Mouse (Mus musculus) lung, embryonic 14.5 days (tissue): ENCODE results near the gene Ndufaf4. TPM values are rescaled to one million over a fixed set of nuclear protein-coding genes. Genes with fewer than 3 reads are reported as not detected.
"Not testable (repeated sequence)": the region's sequence is repeated elsewhere in the genome, so short reads cannot be mapped to it uniquely, and the experiment has no call there.

Experiments
- ATAC-seq: fragments of 200-750 bp; cut with Nextera tagmentation; 2 replicates; pipeline ENCODE4 v1.8.0; 2017; ENCODE audit warnings: mild to moderate bottlenecking, moderate TSS enrichment, moderate library complexity; ENCODE audit not compliant: insufficient read depth
- DNase-seq: peaks from one replicate; pipeline ENCODE4 v3.0.0-alpha.2; 2015
- H3K27ac ChIP-seq: fragments of 300-500 bp; sonication (generic); 2 replicates; pipeline ENCODE4 v1.5.1; 2014; ENCODE audit warnings: low read depth, mild to moderate bottlenecking, moderate library complexity
- H3K27me3 ChIP-seq: fragments of 300-500 bp; sonication (generic); 2 replicates; pipeline ENCODE4 v1.6.1; 2014; ENCODE audit warnings: low read length, control low read depth; ENCODE audit not compliant: insufficient read depth
- H3K36me3 ChIP-seq: fragments of 300-500 bp; sonication (generic); 2 replicates; pipeline ENCODE4 v1.6.1; 2014; ENCODE audit warnings: control low read depth; ENCODE audit not compliant: insufficient read depth
- H3K4me1 ChIP-seq: fragments of 300-500 bp; sonication (generic); 2 replicates; pipeline ENCODE4 v1.6.1; 2014; ENCODE audit warnings: antibody characterized with exemption, control low read depth; ENCODE audit not compliant: insufficient read depth
- H3K4me2 ChIP-seq: fragments of 300-500 bp; sonication (generic); 2 replicates; pipeline ENCODE4 v1.6.1; 2014; ENCODE audit warnings: mild to moderate bottlenecking
- H3K4me3 ChIP-seq: fragments of 300-500 bp; sonication (generic); 2 replicates; pipeline ENCODE4 v1.5.1; 2014; ENCODE audit warnings: low read depth, low read length
- H3K9ac ChIP-seq: fragments of 300-500 bp; sonication (generic); 2 replicates; pipeline ENCODE4 v1.6.1; 2014
- H3K9me3 ChIP-seq: fragments of 300-500 bp; sonication (generic); 2 replicates; pipeline ENCODE4 v1.6.1; 2016; ENCODE audit warnings: low read depth, low read length, control low read depth
- CTCF ChIP-seq: IDR thresholded peaks from 2 replicates; pipeline ENCODE4 v1.5.1; 2016; ENCODE audit warnings: antibody characterized with exemption, low read depth
- WGBS: fragments of 180-500 bp; shearing (Covaris S2); extraction: QIAGEN DNeasy Blood & Tissue Kit; methylation state at CpG from one replicate; pipeline ENCODE4 v1.1.7; 2014; 5-methylcytosine and 5-hydroxymethylcytosine counted together
- polyA plus RNA-seq: library from polyadenylated mRNA; unstranded; fragments of >200 nt; fragmentation: Nextera tagmentation; extraction: Ambion mirVana; gene quantifications from 2 replicates; pipeline ENCODE4 v1.2.1, GENCODE M21; 2014

Ndufaf4 gene
- polyA plus RNA-seq, result 51.7 and 54.0 TPM in 2 replicates

DNA sequence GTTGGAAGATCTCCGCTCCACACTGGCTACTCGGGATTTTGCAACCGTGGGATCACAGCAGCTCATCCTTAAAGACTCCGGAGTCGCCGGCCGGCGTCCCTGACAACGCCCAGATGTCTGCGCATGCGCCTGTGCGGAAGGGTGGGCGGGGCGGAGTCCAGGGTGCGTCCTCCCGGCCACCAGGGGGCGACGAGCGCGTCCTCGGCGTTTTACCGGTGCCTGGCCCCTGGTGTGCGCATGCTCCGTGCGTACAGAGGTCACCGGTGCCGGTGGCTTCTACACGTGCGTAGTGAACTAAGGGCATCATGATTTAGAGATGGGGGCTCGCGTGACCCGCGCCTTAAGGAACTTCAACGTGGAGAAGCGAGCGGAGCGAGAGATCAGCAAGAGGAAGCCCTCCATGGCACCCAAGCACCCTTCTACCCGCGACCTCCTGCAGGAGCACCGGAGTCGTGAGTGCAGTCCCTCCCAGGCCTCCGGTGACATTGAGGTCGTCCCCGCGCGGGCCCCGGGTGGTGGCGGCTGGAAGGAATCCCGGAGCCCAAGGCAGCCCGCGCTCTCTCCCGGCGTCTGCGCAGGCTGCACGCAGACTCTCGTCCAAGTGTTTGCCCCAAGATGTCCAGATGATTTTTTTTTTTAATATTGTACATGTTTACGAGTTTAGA, at the start of gene Ndufaf4:
Gene Ndufaf4, plus strand, starts transcription at position 233 of the 665 bp plus-strand sequence.
- H3K27me3 ChIP-seq, result no peaks in the 10 kb centered on the region
- H3K4me1 ChIP-seq, result peaks cover 5% of the 10 kb centered on the region
- H3K36me3 ChIP-seq, result peaks cover 23% of the 10 kb centered on the region
- peak; percentile 96 for DNase-seq
- H3K4me2 ChIP-seq, result peak within 1 kb of the TSS; percentile 63
- peak within 1 kb of the TSS; percentile 83 for H3K4me3 ChIP-seq
- peak; percentile 98 for ATAC-seq
- H3K9me3 ChIP-seq, result no peaks in the 10 kb centered on the region
- no peak within 1 kb of the TSS for H3K27ac ChIP-seq
- WGBS, result under 1% methylated on average over 58 of the region's 58 CpGs
- peak within 1 kb of the TSS; percentile 81 for H3K9ac ChIP-seq
- TF ChIP-seq CTCF, result peak; percentile 96

DNA sequence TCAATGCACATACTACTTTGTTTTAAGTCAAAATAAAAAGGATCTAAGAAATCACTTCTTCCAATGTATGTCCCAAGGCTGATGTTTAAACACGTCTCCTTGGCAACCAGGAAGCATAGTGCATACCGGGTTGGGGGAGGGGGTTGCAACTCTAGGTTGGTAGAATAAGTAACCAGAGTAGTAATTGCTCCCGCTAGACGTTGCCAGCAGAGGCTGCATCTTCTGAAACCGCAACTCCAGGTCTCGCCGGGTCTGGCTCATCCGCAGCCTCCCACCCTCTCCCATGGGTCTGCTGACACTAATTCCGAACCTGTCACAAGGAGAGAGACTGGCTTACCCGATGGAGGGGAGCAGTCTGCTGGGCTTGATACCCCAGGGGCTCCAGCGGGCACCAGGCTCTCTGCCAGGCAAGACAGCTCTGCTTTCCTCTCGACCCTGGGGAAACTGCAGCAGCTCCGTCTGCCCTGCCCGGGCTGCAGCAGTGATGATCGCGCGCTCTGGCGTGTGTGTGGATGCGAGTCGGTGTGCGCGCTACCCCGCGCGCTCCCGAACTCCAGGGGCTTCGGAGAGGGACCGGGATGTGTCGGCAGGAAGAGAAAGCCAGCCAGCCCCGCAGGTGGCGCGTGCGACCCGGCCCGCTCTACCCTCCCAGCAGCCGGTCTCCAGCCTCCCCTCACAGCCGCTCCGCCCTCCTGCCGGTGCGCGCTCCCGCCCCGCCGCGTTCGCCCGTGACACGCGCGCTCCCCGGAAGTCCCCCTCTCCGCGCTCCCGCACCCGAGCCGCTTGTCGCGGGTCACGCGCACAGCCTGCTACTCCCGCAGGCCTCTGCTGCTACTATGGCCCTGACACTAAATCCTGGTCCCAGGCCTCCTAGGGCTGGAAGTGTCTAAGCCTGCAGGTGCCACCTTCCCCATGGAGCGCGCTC, 47.2 kb upstream of the Ndufaf4 start, which contains the start of gene Klhl32:
Gene Klhl32, minus strand, starts transcription at position 724 of the 925 bp plus-strand sequence.
- no peaks in the 10 kb centered on the region for H3K36me3 ChIP-seq
- H3K27me3 ChIP-seq, result no peaks in the 10 kb centered on the region
- peak within 1 kb of the TSS; percentile 86 for H3K4me2 ChIP-seq
- TF ChIP-seq CTCF, result no peak
- peak within 1 kb of the TSS; percentile 34; the same call in 1 of the 2 replicates for H3K27ac ChIP-seq
- ATAC-seq, result peak; percentile 94
- no peaks in the 10 kb centered on the region for H3K4me1 ChIP-seq
- 1% methylated on average over 57 of the region's 63 CpGs for WGBS
- no peaks in the 10 kb centered on the region for H3K9me3 ChIP-seq
- peak; percentile 78 for DNase-seq
- H3K9ac ChIP-seq, result peak within 1 kb of the TSS; percentile 53
- peak within 1 kb of the TSS; percentile 63 for H3K4me3 ChIP-seq

DNA sequence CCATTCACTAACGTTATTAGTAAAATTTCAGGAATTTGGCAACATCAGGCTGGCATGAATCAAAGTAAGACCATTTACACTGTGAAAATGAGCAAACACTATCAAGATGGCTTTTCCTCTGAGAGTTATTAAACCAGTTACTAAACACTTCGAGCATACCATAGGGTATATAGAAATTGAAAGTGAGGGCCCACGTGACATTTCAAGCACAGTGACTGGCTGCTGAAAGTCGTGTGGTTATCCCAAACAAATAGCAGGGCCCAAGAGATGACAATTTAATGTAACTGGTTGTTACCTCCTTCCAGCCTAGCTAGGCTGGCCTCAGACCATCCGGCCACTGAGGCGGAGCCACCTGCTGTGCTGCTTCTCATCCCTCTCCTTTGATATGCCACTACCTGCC, 32.2 kb upstream of the Ndufaf4 start:
- Histone ChIP-seq H3K36me3 (no peaks in the 10 kb centered on the region), H3K9ac (no peak overlapping the region), H3K9me3 (no peaks in the 10 kb centered on the region), H3K4me2 (no peak overlapping the region), H3K27ac (no peak overlapping the region), H3K4me3 (no peak overlapping the region), H3K4me1 (no peaks in the 10 kb centered on the region), H3K27me3 (no peaks in the 10 kb centered on the region)
- TF ChIP-seq CTCF, result no peak
- DNase-seq (no peak), ATAC-seq (no peak)
- 35% methylated on average over 6 of the region's 6 CpGs for WGBS

DNA sequence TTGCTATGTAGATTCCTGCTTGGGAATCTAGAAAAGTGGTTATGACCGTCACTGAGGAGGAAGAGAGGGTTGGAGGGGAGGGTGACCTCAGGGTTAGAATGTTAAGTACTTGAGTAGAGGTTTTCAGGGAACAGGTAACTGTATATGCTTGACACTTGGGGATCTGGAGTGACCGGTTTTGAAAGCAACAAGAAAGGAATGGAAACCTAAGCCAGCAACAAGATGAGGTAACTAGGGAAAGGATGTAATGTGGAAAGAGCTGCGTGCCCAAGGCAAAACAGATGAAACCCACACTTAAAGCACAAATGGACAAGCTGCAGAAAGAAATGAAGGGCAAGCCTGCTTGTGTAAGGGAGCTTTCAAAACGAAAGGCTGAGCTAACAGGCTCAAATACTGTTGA, 28.7 kb upstream of the Ndufaf4 start:
- no peaks in the 10 kb centered on the region for H3K9me3 ChIP-seq
- DNase-seq, result peak; percentile 19

DNA sequence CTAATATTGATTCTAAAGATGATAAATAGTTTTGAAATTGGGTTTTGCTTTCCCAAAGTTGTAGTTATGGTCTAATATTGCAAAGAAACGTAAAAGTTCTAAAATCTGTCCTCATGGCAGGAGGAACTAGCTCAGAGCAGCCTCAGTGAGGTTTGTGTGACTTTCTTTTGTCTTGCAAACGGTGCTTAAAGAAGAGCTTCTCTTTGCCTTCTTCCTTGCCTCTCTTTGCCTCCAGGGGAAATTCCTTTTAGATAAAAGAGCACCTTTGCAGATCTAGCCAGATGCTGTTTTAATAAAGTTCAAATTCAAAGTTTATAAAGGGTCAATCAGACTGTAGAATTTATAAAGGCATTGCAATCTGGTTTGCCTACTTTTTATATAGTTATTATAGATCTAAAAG, 8.5 kb upstream of the Ndufaf4 start:
- not testable (repeated sequence) for H3K4me1 ChIP-seq, H3K9me3 ChIP-seq, DNase-seq, H3K4me3 ChIP-seq, ATAC-seq, H3K9ac ChIP-seq, H3K27ac ChIP-seq, H3K36me3 ChIP-seq, H3K4me2 ChIP-seq, H3K27me3 ChIP-seq
- 41% methylated on average over 2 of the region's 2 CpGs for WGBS

More for the DNA sequence above, 28.7 kb upstream of the Ndufaf4 start:
- Histone ChIP-seq H3K27ac (no peak overlapping the region), H3K27me3 (no peaks in the 10 kb centered on the region), H3K36me3 (no peaks in the 10 kb centered on the region), H3K4me1 (no peaks in the 10 kb centered on the region), H3K9ac (no peak overlapping the region), H3K4me3 (no peak overlapping the region), H3K4me2 (no peak overlapping the region)
- WGBS, result 47% methylated on average over 4 of the region's 4 CpGs
- peak; percentile 47; the same call in 1 of the 2 replicates for ATAC-seq
- TF ChIP-seq CTCF, result no peak

DNA sequence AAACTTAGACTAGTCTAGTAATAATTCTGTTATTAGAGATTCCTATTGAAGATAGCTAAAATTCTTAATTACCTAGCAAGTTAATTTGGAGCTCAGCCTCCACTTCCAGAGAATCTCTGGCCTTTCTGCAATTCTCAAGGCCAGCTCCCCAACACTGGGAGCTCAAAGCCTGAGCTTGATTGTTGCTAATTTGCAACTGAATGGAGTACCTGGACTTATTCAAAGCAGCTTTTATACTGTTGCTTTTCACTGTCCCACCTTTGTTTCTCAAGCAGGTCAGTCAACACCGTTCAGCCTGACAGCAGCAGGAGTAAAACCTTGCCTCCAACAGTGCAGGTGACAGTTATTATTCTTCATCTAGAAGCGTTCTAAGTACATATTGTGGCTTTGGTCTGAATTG, 5.6 kb upstream of the Ndufaf4 start:
- DNase-seq, H3K4me2 ChIP-seq, H3K9ac ChIP-seq, H3K4me1 ChIP-seq, H3K27ac ChIP-seq, H3K36me3 ChIP-seq, ATAC-seq, H3K9me3 ChIP-seq, H3K4me3 ChIP-seq, H3K27me3 ChIP-seq: not testable (repeated sequence)
- WGBS, result 64% methylated on average over 2 of the region's 2 CpGs

DNA sequence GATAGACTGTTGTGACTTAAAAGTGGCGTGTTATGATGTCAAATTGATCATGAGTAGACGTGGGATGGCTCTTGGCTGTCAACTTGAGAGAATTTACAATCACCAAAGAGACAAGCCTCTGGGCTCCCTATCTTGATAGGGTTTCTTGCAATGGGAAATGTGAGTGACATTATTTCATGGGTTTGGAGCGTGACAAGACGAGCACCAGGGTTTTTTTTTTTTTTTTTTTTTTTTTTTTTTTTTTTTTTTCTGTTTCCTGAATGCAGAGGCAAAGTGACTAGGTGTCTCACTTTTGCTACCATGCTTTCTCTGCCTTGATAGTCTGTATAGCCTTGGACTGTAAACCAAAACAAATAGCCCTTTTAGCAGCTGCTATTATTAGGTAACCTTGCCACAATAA, 3.3 kb upstream of the Ndufaf4 start:
- H3K4me1 ChIP-seq, result peaks cover 5% of the 10 kb centered on the region
- H3K9ac ChIP-seq, result no peak overlapping the region
- WGBS, result 70% methylated on average over 4 of the region's 4 CpGs
- no peak overlapping the region for H3K4me2 ChIP-seq
- no peak overlapping the region for H3K4me3 ChIP-seq
- no peaks in the 10 kb centered on the region for H3K36me3 ChIP-seq
- DNase-seq (no peak), ATAC-seq (no peak)
- H3K27ac ChIP-seq, result no peak overlapping the region
- H3K9me3 ChIP-seq, result no peaks in the 10 kb centered on the region
- H3K27me3 ChIP-seq, result no peaks in the 10 kb centered on the region
- no peak for TF ChIP-seq CTCF
